Mouse (Mus musculus): ENCODE data around the gene Tedc2. TPM values are rescaled to one million over a fixed set of nuclear protein-coding genes. Genes with fewer than 3 reads are reported as not detected.
A peak's percentile ranks its signal among the peaks of the same experiment; 100 is the strongest.

The Tedc2 gene
- total and polyA plus RNA-seq, 3 experiments: 22.6 to 24.6 TPM; not detected in 1

DNA sequence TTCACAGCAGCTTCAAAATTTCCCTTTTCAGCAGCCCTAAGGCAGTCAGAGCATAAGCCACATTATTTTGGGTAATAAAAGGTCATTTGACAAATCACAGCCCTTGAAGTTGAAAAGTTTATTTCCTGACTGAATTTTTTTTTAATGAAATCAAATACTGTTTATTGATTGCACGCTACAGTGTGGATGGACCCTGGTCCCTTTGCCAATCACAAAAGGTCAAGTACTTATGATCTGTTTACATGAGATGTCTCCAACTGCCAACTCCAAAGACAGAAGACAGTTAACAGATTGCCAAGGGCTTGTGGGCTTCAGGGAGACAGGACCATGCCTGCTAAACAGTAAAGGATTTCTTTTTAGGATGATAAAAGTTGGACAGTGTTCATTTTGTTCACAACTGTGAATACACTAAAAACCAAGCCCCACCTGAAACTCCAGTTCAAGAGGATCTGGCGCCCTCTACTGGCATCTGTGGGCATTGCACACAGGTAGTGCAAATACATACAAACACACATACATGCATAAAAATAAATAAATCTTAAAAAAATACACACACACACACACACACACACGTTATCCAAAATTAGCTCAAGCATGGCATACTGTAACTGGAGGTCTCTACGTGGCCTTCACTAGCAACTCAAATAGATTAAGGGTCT is 22.8 kb upstream of the Tedc2 start:
- Histone ChIP-seq H3K9me3 (replicated peaks; ENCODE audit: insufficient read depth, low read length) (no peaks in the 10 kb centered on the region), H3K27me3 (ENCODE audit: control insufficient read depth in 1 of 2, insufficient read depth in 2 of 2, low read length in 2 of 2) (no peaks in the 10 kb centered on the region), H3K27ac (ENCODE audit: control insufficient read depth, low read depth, low read length) (no peak overlapping the region), H3K4me1 (ENCODE audit: control insufficient read depth in 1 of 2, insufficient read depth in 2 of 2, low read length in 2 of 2) (no peaks in the 10 kb centered on the region), H3K36me3 (ENCODE audit: control insufficient read depth in 1 of 2, insufficient read depth in 2 of 2, low read length in 2 of 2) (peaks cover 0 to 28% of the 10 kb centered on the region in 2 experiments; a peak in 2 of 4 replicates), H3K9ac (ENCODE audit: control insufficient read depth, low read depth, low read length, poor library complexity, severe bottlenecking) (no peak overlapping the region), H3K4me3 (ENCODE audit: control insufficient read depth in 1 of 2, insufficient read depth in 1 of 2, low read depth in 2 of 2, low read length in 2 of 2) (no peak overlapping the region), H3K79me2 (ENCODE audit: control insufficient read depth, insufficient read depth, low read length, poor library complexity) (peaks cover 2% of the 10 kb centered on the region; the same call in 1 of the 2 replicates)
- peak; percentile 59 for DNase-seq (ENCODE audit: low read depth, low spot score)
- TF ChIP-seq CTCF (IDR thresholded peaks at IDR 0.05 in 2 of 3, conservative IDR thresholded peaks at IDR 0.05 in 1 of 3; ENCODE audit: control insufficient read depth in 1 of 3, insufficient read depth in 1 of 3, low read depth in 2 of 3, low read length in 3 of 3, poor library complexity in 1 of 3, severe bottlenecking in 1 of 3): peak; percentile 30 to 45 (median 45); a peak in 5 of 6 replicates
- TF ChIP-seq TCF12 (IDR thresholded peaks at IDR 0.05; ENCODE audit: low read depth, low read length): no peak
- TF ChIP-seq MAFK (IDR thresholded peaks at IDR 0.05; ENCODE audit: borderline replicate concordance, low read depth, low read length): no peak
- TF ChIP-seq ZKSCAN1 (IDR thresholded peaks at IDR 0.05; ENCODE audit: low read depth, low read length): no peak
- TF ChIP-seq MAZ (IDR thresholded peaks at IDR 0.05; ENCODE audit: low read depth, low read length): no peak
- TF ChIP-seq POLR2AphosphoS2 (IDR thresholded peaks at IDR 0.05; ENCODE audit: low read length): no peak
- no peak for TF ChIP-seq GATA1 (IDR thresholded peaks at IDR 0.05; ENCODE audit: low read depth, low read length)
- TF ChIP-seq SIN3A (IDR thresholded peaks at IDR 0.05; ENCODE audit: low read length): no peak
- TF ChIP-seq POLR2AphosphoS5 (IDR thresholded peaks at IDR 0.05; ENCODE audit: borderline replicate concordance, low read depth, low read length): no peak
- no peak for TF ChIP-seq TAL1 (IDR thresholded peaks at IDR 0.05; ENCODE audit: low read length)
- no peak for TF ChIP-seq E2F4 (IDR thresholded peaks at IDR 0.05; ENCODE audit: borderline replicate concordance, low read depth, low read length)
- TF ChIP-seq USF2 (IDR thresholded peaks at IDR 0.05; ENCODE audit: borderline replicate concordance in 1 of 2, insufficient read depth in 1 of 2, low read depth in 1 of 2, low read length in 2 of 2): no peak
- TF ChIP-seq ZC3H11A (IDR thresholded peaks at IDR 0.05; ENCODE audit: low read depth, low read length): no peak
- TF ChIP-seq NRF1 (IDR thresholded peaks at IDR 0.05; ENCODE audit: insufficient read depth, low read depth, low read length, poor library complexity, severe bottlenecking): no peak
- TF ChIP-seq RAD21 (IDR thresholded peaks at IDR 0.05; ENCODE audit: low read depth, low read length): peak; percentile 33

DNA sequence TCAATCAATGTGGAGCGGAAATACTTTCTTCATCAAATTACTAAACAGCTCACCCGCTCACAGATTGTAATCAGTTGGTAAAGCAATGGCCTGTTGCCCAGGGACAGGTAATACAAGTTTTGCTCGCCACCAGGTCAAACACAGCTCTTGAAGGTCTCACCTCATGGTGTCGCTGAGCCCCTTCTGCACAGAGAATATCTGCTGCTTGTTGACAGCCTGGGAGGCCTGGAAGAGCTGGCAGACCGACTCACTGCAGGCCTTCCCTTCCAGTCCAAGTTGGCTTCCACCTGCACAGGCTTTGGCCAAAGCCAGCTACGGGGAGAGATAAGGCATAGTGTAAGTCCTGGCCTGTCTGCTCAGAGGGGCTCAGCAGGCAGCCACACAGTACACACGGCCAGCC is 16.3 kb upstream of the Tedc2 start:
- Histone ChIP-seq H3K4me3 (ENCODE audit: control insufficient read depth in 1 of 2, insufficient read depth in 1 of 2, low read depth in 2 of 2, low read length in 2 of 2) (no peak overlapping the region), H3K27ac (ENCODE audit: control insufficient read depth, low read depth, low read length) (no peak overlapping the region), H3K9ac (ENCODE audit: control insufficient read depth, low read depth, low read length, poor library complexity, severe bottlenecking) (no peak overlapping the region), H3K9me3 (replicated peaks; ENCODE audit: insufficient read depth, low read length) (no peaks in the 10 kb centered on the region), H3K27me3 (ENCODE audit: control insufficient read depth in 1 of 2, insufficient read depth in 2 of 2, low read length in 2 of 2) (no peaks in the 10 kb centered on the region), H3K36me3 (ENCODE audit: control insufficient read depth in 1 of 2, insufficient read depth in 2 of 2, low read length in 2 of 2) (peaks cover 0 to 35% of the 10 kb centered on the region in 2 experiments; a peak in 2 of 4 replicates), H3K4me1 (ENCODE audit: control insufficient read depth in 1 of 2, insufficient read depth in 2 of 2, low read length in 2 of 2) (no peaks in the 10 kb centered on the region), H3K79me2 (ENCODE audit: control insufficient read depth, insufficient read depth, low read length, poor library complexity) (no peaks in the 10 kb centered on the region)
- TF ChIP-seq MYB (IDR thresholded peaks at IDR 0.05; ENCODE audit: low read depth, low read length) (no peak), RAD21 (IDR thresholded peaks at IDR 0.05; ENCODE audit: low read depth, low read length) (no peak)
- no peak for DNase-seq (ENCODE audit: low read depth, low spot score)

Measured in MEL (cell line).